Mouse (Mus musculus): ENCODE results near the gene 2210016F16Rik.
"Not testable (repeated sequence)": the region's sequence is repeated elsewhere in the genome, so short reads cannot be mapped to it uniquely, and the experiment has no call there.

Gene 2210016F16Rik

GRCm38 (mm10) chr13:58372278-58373152 is 12.5 kb downstream of the 2210016F16Rik start:
- DNase-seq = no peak

DNA sequence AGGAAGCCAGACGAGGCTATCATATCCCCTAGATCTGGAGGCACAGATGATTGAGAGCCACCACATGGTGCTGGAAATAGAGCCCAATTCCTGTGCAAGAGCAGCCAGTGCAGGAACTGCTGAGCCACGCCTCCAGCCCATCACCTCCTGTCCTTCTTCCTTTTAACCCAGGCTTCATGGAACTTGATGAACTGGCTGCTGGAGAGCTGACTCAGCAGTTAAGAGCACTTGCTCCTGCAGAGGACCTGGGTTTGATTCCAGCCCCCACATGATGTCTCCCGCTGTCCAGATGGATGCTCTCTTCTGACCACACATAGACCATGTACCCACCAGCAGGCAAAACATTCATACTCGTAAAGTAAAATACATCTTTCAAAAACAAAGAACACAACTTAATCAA is 16.2 kb downstream of the 2210016F16Rik start:
- DNase-seq = no peak

DNA sequence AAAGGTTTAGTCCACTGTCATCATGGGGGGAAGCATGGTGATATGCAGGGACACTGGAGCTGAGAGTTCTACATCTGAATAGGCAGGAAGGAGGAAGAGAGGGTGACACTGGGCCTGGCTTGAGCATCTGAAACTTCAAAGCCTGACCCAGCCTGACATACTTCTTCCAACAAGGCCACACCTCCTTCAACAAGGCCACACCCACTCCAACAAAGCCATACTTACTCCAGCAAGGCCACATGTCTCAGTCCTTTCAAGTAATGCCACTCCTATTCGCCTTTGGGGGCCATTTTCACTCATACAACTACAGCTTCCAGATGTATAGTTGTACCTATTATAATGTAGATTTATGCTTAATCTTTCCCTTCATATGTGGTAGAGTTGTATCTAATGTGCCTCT is 17.4 kb downstream of the 2210016F16Rik start:
- no peak for DNase-seq

DNA sequence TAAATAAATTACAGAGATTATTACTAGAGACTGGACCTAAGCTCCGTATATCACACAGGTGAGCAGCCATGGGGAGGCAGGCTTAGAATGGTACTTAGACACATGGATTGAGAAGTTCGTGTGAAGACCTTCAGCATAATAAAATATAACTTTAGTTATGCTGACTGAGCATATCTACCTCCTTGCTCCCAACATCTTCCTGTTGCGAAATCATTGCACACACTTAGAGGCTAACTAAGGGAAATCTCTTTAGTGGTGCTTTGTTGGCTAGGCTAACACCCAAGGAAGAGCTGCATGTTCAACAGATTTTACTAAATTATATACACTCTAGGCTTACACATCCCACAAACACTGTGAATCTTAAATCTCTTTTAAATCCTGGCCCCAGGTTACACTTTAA is 18.7 kb downstream of the 2210016F16Rik start:
- no peak for DNase-seq

DNA sequence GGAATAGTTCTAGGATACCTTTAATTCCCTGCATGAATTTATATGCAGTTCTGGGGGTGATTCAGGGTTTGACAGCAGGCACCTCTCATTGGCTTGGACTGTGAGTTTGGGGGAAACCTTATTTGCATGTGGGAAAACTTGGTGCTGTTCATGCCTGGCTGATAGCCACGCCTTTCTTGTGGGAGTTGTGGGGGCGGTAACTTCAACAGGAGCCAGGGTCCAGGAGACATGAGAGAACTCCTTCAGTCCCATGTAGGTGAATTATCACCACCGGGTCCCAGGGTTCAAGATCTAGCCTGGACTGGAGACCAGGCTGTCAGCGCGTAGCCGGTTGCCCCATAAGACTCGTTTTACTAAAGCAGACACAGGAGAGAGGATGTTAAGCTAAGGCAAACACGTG is 19.8 kb downstream of the 2210016F16Rik start:
- not testable (repeated sequence) for DNase-seq

DNA sequence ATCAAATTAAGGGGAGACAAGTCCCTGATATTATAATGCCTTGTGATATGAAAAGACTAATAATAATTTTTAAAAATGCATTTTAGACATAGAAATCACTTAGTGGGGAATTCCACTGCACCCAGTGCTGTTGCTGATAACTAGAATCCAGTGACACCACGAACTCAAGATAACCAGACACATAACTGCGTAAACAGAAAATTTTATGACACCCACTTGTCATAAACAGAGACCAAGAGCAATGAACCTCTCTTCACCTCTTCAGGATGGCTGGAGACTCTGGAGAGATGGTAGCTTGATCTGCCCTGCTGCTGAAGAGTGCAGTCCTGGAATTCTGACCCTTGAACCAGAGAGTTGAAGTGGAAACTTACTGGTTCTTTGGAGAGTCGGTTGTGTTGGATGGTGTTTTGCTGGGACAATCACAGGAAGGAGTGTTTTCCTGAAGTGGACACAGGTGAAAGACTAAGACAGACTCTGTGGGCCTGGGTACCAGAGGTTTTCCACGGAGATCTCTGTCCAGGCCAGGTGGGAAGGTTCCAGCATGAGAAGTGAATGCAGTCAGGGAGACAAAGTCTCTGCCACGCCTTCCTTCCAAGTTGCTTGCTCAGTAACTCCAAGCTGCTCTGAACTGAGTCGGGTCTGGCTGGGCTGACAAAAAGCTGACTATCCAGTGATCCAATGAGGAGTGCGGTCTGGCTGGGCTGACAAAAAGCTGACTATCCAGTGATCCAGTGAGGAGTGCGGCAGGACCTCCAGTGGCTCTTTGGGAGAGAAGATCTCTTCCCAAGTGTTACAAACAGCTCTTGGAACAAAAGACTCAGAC is 20.5 kb downstream of the 2210016F16Rik start:
- no peak for DNase-seq

GRCm38 (mm10) chr13:58359304-58359653 is 25.7 kb downstream of the 2210016F16Rik start:
- DNase-seq = no peak

- DNase-seq = peak; percentile 73 to 82
These were observed 26.3 kb downstream of the 2210016F16Rik start, which contains the start of gene Kif27 for GRCm38 (mm10) chr13:58358629-58359303. Kif27 (minus strand) TSS chr13:58359122.

DNA sequence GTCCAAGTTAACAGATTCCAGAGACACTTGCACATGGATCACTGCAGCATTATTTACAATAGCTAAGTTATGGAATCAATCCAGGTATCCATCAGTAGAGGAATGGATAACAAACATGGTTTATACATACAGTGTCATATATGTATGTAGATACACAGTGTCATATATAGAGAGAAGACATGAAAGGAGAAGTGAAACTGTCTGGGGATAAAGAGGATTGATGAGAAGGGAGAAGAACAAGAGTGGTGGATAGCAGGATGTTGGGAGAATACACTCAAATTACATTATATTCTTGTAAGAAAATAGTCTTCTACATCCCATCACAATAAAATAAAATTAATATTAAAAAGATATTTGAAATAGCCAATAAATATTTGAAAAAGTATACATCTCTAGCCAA is 32.0 kb downstream of the 2210016F16Rik start:
- no peak for DNase-seq

DNA sequence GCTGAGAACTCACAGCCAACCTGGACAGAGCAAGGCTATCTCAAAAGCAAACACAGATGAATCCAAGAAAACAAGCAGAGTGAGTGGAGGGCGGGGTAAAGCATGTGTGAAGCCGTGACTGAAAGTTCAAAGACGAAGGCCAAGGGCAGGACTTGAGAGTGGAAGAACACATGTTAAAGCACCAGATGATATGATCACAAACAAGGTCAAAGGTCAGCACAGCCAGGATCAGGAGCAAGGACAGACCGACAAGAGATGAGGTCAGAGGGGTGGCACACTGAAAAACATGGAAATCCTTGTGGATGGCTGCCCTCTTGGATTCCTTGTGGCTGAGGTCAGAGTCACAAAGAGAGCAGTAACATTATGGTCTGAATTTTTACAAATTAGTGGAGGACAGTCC is 34.4 kb downstream of the 2210016F16Rik start:
- no peak for DNase-seq

- no peak for DNase-seq
These were observed 40.5 kb downstream of the 2210016F16Rik start for GRCm38 (mm10) chr13:58344505-58344904.

DNA sequence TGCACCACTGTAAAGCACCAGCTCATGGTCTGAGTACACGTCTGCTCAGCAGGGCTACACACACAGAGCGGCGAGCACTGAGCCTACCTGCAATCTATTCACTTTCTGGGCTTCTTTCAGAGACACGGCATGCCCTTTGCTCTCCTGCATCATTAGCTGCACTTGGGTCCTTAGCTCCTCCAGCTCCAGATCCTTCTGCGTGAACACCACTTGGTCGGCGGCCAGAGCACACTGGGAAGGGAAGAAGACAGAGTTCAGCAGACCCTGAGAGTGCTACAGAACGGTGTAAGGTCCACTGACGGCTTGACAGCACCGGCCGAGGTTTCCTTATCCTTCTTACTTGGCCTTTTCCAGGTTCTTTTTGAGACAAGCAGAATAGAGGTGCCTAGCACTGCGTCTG is 47.6 kb downstream of the 2210016F16Rik start:
- no peak for DNase-seq

- DNase-seq = no peak
These were observed 50.9 kb downstream of the 2210016F16Rik start for GRCm38 (mm10) chr13:58334116-58334515.
